In genomic region chr9:106370620-106371383, GRCm38 (mm10) we compare ENCODE assay signal across 8 mouse cellular contexts. TPM values are rescaled to one million over a fixed set of nuclear protein-coding genes. Genes with fewer than 3 reads are reported as not detected.
DNase-seq lines count a peak whose midpoint lies in the region; ATAC-seq and TF ChIP-seq lines count a peak whose summit lies in the region.

No protein-coding gene starts in this region.

- no peak for ATAC-seq in intestine, embryonic 14.5 days (replicated peaks; ENCODE audit: low FRiP score, low TSS enrichment, low read depth)
- no peak for ATAC-seq in neural tube, embryonic 13.5 days (ENCODE audit: low read depth)

- H3K27ac ChIP-seq in liver, adult 2 months (replicated peaks; ENCODE audit: insufficient read depth, low read depth, low read length): peak overlapping the region; percentile 76
- no peak overlapping the region for H3K27ac ChIP-seq in intestine, embryonic 14.5 days (ENCODE audit: low read depth)
- H3K27ac ChIP-seq in neural tube, embryonic 13.5 days (replicated peaks): no peak overlapping the region

- H3K4me3 ChIP-seq in liver, adult 2 months (ENCODE audit: insufficient read depth, low read depth, low read length): peak overlapping the region; percentile 74; the same call in 1 of the 2 replicates
- H3K4me3 ChIP-seq in intestine, embryonic 14.5 days (ENCODE audit: low read depth, low read length): peak overlapping the region; percentile 81
- H3K4me3 ChIP-seq in neural tube, embryonic 13.5 days: peak overlapping the region; percentile 90

- H3K36me3 ChIP-seq in liver, adult 2 months (ENCODE audit: control insufficient read depth, insufficient read depth, low read length): 0 out of 2 replicates have a peak, but pooled peaks cover 5% of the 10 kb centered on the region
- peaks cover 40% of the 10 kb centered on the region for H3K36me3 ChIP-seq in intestine, embryonic 14.5 days (ENCODE audit: control insufficient read depth, insufficient read depth, low read length)
- H3K36me3 ChIP-seq in neural tube, embryonic 13.5 days: peaks cover 42% of the 10 kb centered on the region

- no peaks in the 10 kb centered on the region for H3K9me3 ChIP-seq in intestine, embryonic 14.5 days (ENCODE audit: control insufficient read depth, low read length)
- no peaks in the 10 kb centered on the region for H3K9me3 ChIP-seq in neural tube, embryonic 13.5 days

- WGBS in liver, adult 2 months: 82% methylated on average over 30 of the region's 30 CpGs
- 85% methylated on average over 30 of the region's 30 CpGs for WGBS in intestine, embryonic 14.5 days
- 88% methylated on average over 30 of the region's 30 CpGs for WGBS in neural tube, embryonic 13.5 days

- TF ChIP-seq POLR2A in liver, adult 2 months (IDR thresholded peaks at IDR 0.05; ENCODE audit: extremely low read depth, insufficient read depth, low read length): no peak

- H3K4me2 ChIP-seq in intestine, embryonic 14.5 days (ENCODE audit: low read length): peak overlapping the region; percentile 73
- peak overlapping the region; percentile 96 for H3K4me2 ChIP-seq in neural tube, embryonic 13.5 days

- no peaks in the 10 kb centered on the region for H3K27me3 ChIP-seq in liver, adult 2 months (ENCODE audit: control insufficient read depth, insufficient read depth, low read length)
- no peaks in the 10 kb centered on the region for H3K27me3 ChIP-seq in intestine, embryonic 14.5 days (replicated peaks; ENCODE audit: control insufficient read depth, insufficient read depth, low read length)
- H3K27me3 ChIP-seq in neural tube, embryonic 13.5 days: 0 out of 2 replicates have a peak, but pooled peaks cover 2% of the 10 kb centered on the region

- H3K9ac ChIP-seq in liver, adult 2 months (ENCODE audit: low read depth, low read length): peak overlapping the region; percentile 3
- peak overlapping the region; percentile 82; the same call in 1 of the 2 replicates for H3K9ac ChIP-seq in intestine, embryonic 14.5 days (ENCODE audit: low read length)
- peak overlapping the region; percentile 90 for H3K9ac ChIP-seq in neural tube, embryonic 13.5 days

- H3K4me1 ChIP-seq in liver, adult 2 months (ENCODE audit: control insufficient read depth, insufficient read depth, low read length): peaks cover 9% of the 10 kb centered on the region
- peaks cover 32% of the 10 kb centered on the region for H3K4me1 ChIP-seq in intestine, embryonic 14.5 days (replicated peaks; ENCODE audit: control insufficient read depth, insufficient read depth, low read length)
- peaks cover 55% of the 10 kb centered on the region for H3K4me1 ChIP-seq in neural tube, embryonic 13.5 days (replicated peaks)

- TF ChIP-seq CTCF in liver, adult 2 months (IDR thresholded peaks at IDR 0.05; ENCODE audit: low read depth, low read length): no peak

- H3K79me2 ChIP-seq in liver, adult 2 months (ENCODE audit: control insufficient read depth, insufficient read depth, low read length): peaks cover 5% of the 10 kb centered on the region; the same call in 1 of the 2 replicates

- DNase-seq in liver, adult 2 months (ENCODE audit: extremely low read depth, low read depth, low spot score): no peak
- no peak for DNase-seq in liver
- peak; percentile 77 for DNase-seq in fat pad, adult 2 months (ENCODE audit: extremely low read depth, low read depth, low spot score)
- DNase-seq in intestine, embryonic 14.5 days (ENCODE audit: low spot score): no peak
- no peak for DNase-seq in right cerebral cortex, postnatal 14 days
- no peak for DNase-seq in layer of hippocampus, postnatal 36 days
- DNase-seq in right cerebral cortex, postnatal 10 days (ENCODE audit: low spot score in 2 of 2): no peak

RNA-seq across cellular contexts. Expression of gene Dusp7, which starts 2.4 kb away (rescaled TPM):
- total RNA-seq in liver, adult 2 months (2014; rRNA removed): 1.8 and 2.5 TPM in 2 replicates
- 7.7 and 10.1 TPM in 2 replicates for polyA plus RNA-seq in liver, adult 2 months (2012; rRNA removed)
- 16.5 and 19.8 TPM in 2 replicates for polyA plus RNA-seq in intestine, embryonic 14.5 days (2014; fragmentation: Nextera tagmentation; extraction: Ambion mirVana)
- 12.3 and 13.1 TPM in 2 replicates for polyA plus RNA-seq in neural tube, embryonic 13.5 days (2015; fragmentation: Nextera tagmentation; extraction: Ambion mirVana)
- total RNA-seq in layer of hippocampus, postnatal 36 days (2021): 10 to 100 TPM; 86.0 to 88.6 TPM

RNA-seq across cellular contexts. Expression of gene Rpl29, which starts 58.5 kb away (rescaled TPM):
- total RNA-seq in liver, adult 2 months (2014; rRNA removed): 182 and 210 TPM in 2 replicates
- 230 and 232 TPM in 2 replicates for polyA plus RNA-seq in liver, adult 2 months (2012; rRNA removed)
- 1,252 and 1,315 TPM in 2 replicates for polyA plus RNA-seq in intestine, embryonic 14.5 days (2014; fragmentation: Nextera tagmentation; extraction: Ambion mirVana)
- 576 and 729 TPM in 2 replicates for polyA plus RNA-seq in neural tube, embryonic 13.5 days (2015; fragmentation: Nextera tagmentation; extraction: Ambion mirVana)
- 100 to 1,000 TPM; 265 to 274 TPM for total RNA-seq in layer of hippocampus, postnatal 36 days (2021)

Comparison
In these comparisons a context has a peak if more than half of its experiments do, and no peak if none do; other contexts are left out.
1. H3K9ac ChIP-seq: peak in every context shown above with its lines; median percentile 90 in neural tube, embryonic 13.5 days; 82 in intestine, embryonic 14.5 days; 3 in liver, adult 2 months.